Mouse (Mus musculus): ENCODE data around the gene D7Ertd443e. TPM values are rescaled to one million over a fixed set of nuclear protein-coding genes. Genes with fewer than 3 reads are reported as not detected.

Gene D7Ertd443e
- total RNA-seq, 4 experiments from 2014 or later: 6.7 to 9.5 (median 7.6) TPM

- DNase-seq (ENCODE audit: low spot score): no peak
Observed at GRCm38 (mm10) chr7:134227773-134228455, 157.5 kb downstream of the D7Ertd443e start.

DNA sequence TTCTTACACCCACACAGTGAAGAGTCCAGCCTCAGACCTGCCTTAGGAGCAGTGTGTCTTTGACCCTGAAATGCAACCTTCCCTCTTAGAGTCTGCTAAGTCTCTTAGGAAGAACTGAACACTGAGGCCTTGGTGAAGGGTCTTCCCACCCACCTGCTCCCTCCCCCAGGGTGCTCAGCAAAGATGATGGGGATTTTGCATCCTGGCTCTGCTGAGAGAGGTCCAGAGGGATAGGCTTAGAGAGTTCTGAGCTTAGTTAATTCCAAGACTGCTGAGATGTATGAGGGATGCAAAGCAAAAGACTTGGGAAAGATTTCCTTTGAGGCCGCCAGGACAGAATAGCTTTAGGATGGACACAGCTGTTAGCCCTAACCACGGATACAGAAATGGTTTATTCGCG, 158.4 kb downstream of the D7Ertd443e start:
- DNase-seq (ENCODE audit: low spot score): no peak

DNA sequence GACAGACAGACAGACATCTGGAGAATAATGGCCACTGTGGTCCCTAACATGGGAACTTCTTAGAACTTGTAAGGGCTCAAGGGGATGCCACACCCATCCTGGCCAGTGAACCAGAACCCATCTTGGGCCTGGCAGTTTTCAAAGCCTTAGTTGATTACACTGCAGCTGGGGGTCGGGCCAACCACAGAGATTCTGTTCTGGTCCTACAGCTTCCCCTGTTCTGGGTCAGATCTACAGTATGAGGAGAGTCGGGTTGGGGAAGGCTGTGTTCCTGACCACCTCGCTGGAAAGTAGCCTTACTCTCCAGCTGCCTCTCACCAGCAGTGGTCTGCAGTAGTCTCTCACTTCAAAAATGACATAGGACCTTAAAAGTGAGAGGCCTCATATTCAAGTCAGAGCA, 159.2 kb downstream of the D7Ertd443e start:
- DNase-seq (ENCODE audit: low spot score): no peak

- peak; percentile 42 for DNase-seq (ENCODE audit: low spot score)
Observed at GRCm38 (mm10) chr7:134224741-134225612, 160.5 kb downstream of the D7Ertd443e start.

GRCm38 (mm10) chr7:134224421-134224740, 161.1 kb downstream of the D7Ertd443e start:
- no peak for DNase-seq (ENCODE audit: low spot score)

- DNase-seq (ENCODE audit: low spot score): peak; percentile 77
Observed at GRCm38 (mm10) chr7:134223444-134224161, 161.9 kb downstream of the D7Ertd443e start.

Other genes starting within 250 kb of the D7Ertd443e start
- gene Adam12, start 153.5 kb downstream of the D7Ertd443e start, total RNA-seq (2022): under 1 TPM; 0.31 to 0.37 (median 0.34) TPM

Data from heart, adult 8-10 months (tissue).